Mouse (Mus musculus) limb, embryonic 14.5 days (tissue): Measurements from ENCODE around the gene Gria1. TPM values are rescaled to one million over a fixed set of nuclear protein-coding genes. Genes with fewer than 3 reads are reported as not detected.

Experiments used
- ATAC-seq: fragments of 200-750 bp; cut with Nextera tagmentation; 2 replicates; pipeline ENCODE4 v1.8.0; 2017; ENCODE audit warnings: low read depth, moderate number of reproducible peaks, moderate TSS enrichment; ENCODE audit not compliant: low FRiP score
- DNase-seq: peaks from one replicate; pipeline ENCODE4 v3.0.0-alpha.2; 2015; ENCODE audit warnings: low spot score
- H3K27ac ChIP-seq: fragments of 300-500 bp; sonication (generic); replicated peaks from 2 replicates; pipeline ENCODE4 v1.5.1; 2014; ENCODE audit warnings: low read depth, mild to moderate bottlenecking, low read length, moderate library complexity, mixed read lengths
- H3K27me3 ChIP-seq: fragments of 300-500 bp; sonication (generic); 2 replicates; pipeline ENCODE4 v1.6.1; 2014; ENCODE audit warnings: low read length, mixed read lengths; ENCODE audit not compliant: control insufficient read depth, insufficient read depth
- H3K36me3 ChIP-seq: fragments of 300-500 bp; sonication (generic); 2 replicates; pipeline ENCODE4 v1.6.1; 2014; ENCODE audit warnings: mild to moderate bottlenecking, low read length, moderate library complexity, mixed read lengths; ENCODE audit not compliant: control insufficient read depth, insufficient read depth
- H3K4me1 ChIP-seq: fragments of 300-500 bp; sonication (generic); 2 replicates; pipeline ENCODE4 v1.6.1; 2014; ENCODE audit warnings: antibody characterized with exemption, low read length, mixed read lengths; ENCODE audit not compliant: control insufficient read depth, insufficient read depth
- H3K4me2 ChIP-seq: fragments of 300-500 bp; sonication (generic); replicated peaks from 2 replicates; pipeline ENCODE4 v1.6.1; 2014; ENCODE audit warnings: low read depth, mild to moderate bottlenecking, low read length, moderate library complexity; ENCODE audit not compliant: severe bottlenecking
- H3K4me3 ChIP-seq: fragments of 300-500 bp; sonication (generic); replicated peaks from 2 replicates; pipeline ENCODE4 v1.5.1; 2014; ENCODE audit warnings: low read length
- H3K9ac ChIP-seq: fragments of 300-500 bp; sonication (generic); 2 replicates; pipeline ENCODE4 v1.6.1; 2014; ENCODE audit warnings: mild to moderate bottlenecking, low read depth, low read length, moderate library complexity; ENCODE audit not compliant: severe bottlenecking
- H3K9me3 ChIP-seq: fragments of 300-500 bp; sonication (generic); 2 replicates; pipeline ENCODE4 v1.6.1; 2016; ENCODE audit warnings: low read length; ENCODE audit not compliant: control insufficient read depth
- POLR2A ChIP-seq: fragments of 200-500 bp; IDR thresholded peaks from 2 replicates; pipeline ENCODE4 v1.8.0; 2012; ENCODE audit warnings: inconsistent platforms, mild to moderate bottlenecking, moderate library complexity, borderline replicate concordance; ENCODE audit not compliant: insufficient read depth, insufficient read length; ENCODE audit errors: extremely low read depth
- WGBS: fragments of 180-500 bp; shearing (Covaris S2); extraction: QIAGEN DNeasy Blood & Tissue Kit; methylation state at CpG from one replicate; pipeline ENCODE4 v1.1.7; 2014; 5-methylcytosine and 5-hydroxymethylcytosine counted together
- polyA plus RNA-seq, 2 experiments: library from polyadenylated mRNA; depleted of rRNA in 1 of 2; stranded (reverse) in 1 of 2; unstranded in 1 of 2; fragments of >200 nt; fragmentation: Nextera tagmentation in 1 of 2; extraction: Ambion mirVana in 1 of 2; gene quantifications; 2 replicates each; pipeline versions ENCODE4 v1.2.1 to v1.2.3; 2012 to 2014

The Gria1 gene
- polyA plus RNA-seq, 2 experiments = 1.7 to 2.2 TPM

GRCm38 (mm10) chr11:57189391-57189790, 178.2 kb downstream of the Gria1 start:
- H3K9ac ChIP-seq = no peak overlapping the region
- H3K27me3 ChIP-seq = no peaks in the 10 kb centered on the region
- DNase-seq = no peak
- H3K4me3 ChIP-seq = no peak overlapping the region
- ATAC-seq = no peak
- WGBS = 80% methylated on average over 8 of the region's 8 CpGs
- H3K4me2 ChIP-seq = no peak overlapping the region
- no peak for TF ChIP-seq POLR2A
- H3K36me3 ChIP-seq = no peaks in the 10 kb centered on the region
- H3K27ac ChIP-seq = no peak overlapping the region
- no peaks in the 10 kb centered on the region for H3K4me1 ChIP-seq
- H3K9me3 ChIP-seq = no peaks in the 10 kb centered on the region

GRCm38 (mm10) chr11:57194746-57195145, 183.6 kb downstream of the Gria1 start:
- Histone ChIP-seq H3K36me3 (no peaks in the 10 kb centered on the region), H3K27me3 (no peaks in the 10 kb centered on the region), H3K4me1 (no peaks in the 10 kb centered on the region), H3K4me3 (no peak overlapping the region), H3K9me3 (no peaks in the 10 kb centered on the region), H3K9ac (no peak overlapping the region), H3K27ac (no peak overlapping the region), H3K4me2 (no peak overlapping the region)
- no peak for ATAC-seq
- no peak for TF ChIP-seq POLR2A
- DNase-seq = no peak
- 58% methylated on average over 5 of the region's 5 CpGs for WGBS

GRCm38 (mm10) chr11:57201245-57201976, 190.2 kb downstream of the Gria1 start:
- Histone ChIP-seq H3K4me2 (no peak overlapping the region), H3K9ac (no peak overlapping the region), H3K27ac (no peak overlapping the region), H3K9me3 (no peaks in the 10 kb centered on the region), H3K27me3 (no peaks in the 10 kb centered on the region), H3K4me1 (no peaks in the 10 kb centered on the region; the same call in 1 of the 2 replicates), H3K36me3 (no peaks in the 10 kb centered on the region), H3K4me3 (no peak overlapping the region)
- TF ChIP-seq POLR2A = no peak
- DNase-seq (no peak), ATAC-seq (no peak)
- WGBS = 64% methylated on average over 10 of the region's 10 CpGs

- Histone ChIP-seq H3K9ac (no peak overlapping the region), H3K9me3 (no peaks in the 10 kb centered on the region), H3K27ac (no peak overlapping the region), H3K27me3 (no peaks in the 10 kb centered on the region), H3K4me1 (no peaks in the 10 kb centered on the region; the same call in 1 of the 2 replicates), H3K4me2 (no peak overlapping the region), H3K4me3 (no peak overlapping the region), H3K36me3 (no peaks in the 10 kb centered on the region)
- TF ChIP-seq POLR2A = no peak
- 60% methylated on average over 6 of the region's 6 CpGs for WGBS
- ATAC-seq = no peak
- DNase-seq = peak; percentile 3
These were observed 193.2 kb downstream of the Gria1 start for GRCm38 (mm10) chr11:57204371-57204770.

DNA sequence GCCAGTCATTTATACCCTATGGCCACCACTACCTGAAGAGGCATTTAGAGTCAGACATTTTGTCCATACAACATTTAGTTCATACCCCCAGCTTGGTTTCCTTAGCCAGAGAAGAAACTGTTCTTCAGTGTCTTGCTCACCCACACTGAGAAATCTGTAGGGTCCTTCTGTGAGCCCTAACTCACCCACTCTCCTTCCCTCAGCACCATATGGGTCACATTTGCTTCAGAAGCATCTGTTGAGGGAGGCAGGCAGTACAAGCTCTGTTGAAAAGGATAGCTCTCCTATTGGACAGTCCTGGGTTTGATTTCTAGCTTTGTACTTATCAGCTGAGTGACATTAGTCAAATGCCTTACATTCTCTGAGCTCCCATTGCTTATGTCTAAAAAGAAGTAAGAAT, 196.1 kb downstream of the Gria1 start:
- no peak for TF ChIP-seq POLR2A
- ATAC-seq = no peak
- H3K4me1 ChIP-seq = no peaks in the 10 kb centered on the region

More for the DNA sequence above, 196.1 kb downstream of the Gria1 start:
- Histone ChIP-seq H3K4me2 (no peak overlapping the region), H3K4me3 (no peak overlapping the region), H3K27me3 (no peaks in the 10 kb centered on the region), H3K27ac (no peak overlapping the region), H3K9ac (no peak overlapping the region), H3K9me3 (no peaks in the 10 kb centered on the region), H3K36me3 (no peaks in the 10 kb centered on the region)
- DNase-seq = no peak
